Mouse (Mus musculus): Measurements from ENCODE around the gene Myo7a.
A peak's percentile ranks its signal among the peaks of the same experiment; 100 is the strongest.

Gene Myo7a

GRCm38 (mm10) chr7:98142247-98142646, 22.9 kb upstream of the Myo7a start:
- no peak for DNase-seq

- peak in 1 of 2 experiments; percentile 47 for DNase-seq
These were observed 21.9 kb upstream of the Myo7a start for GRCm38 (mm10) chr7:98141206-98141605.

GRCm38 (mm10) chr7:98140597-98140996, 21.3 kb upstream of the Myo7a start:
- DNase-seq: no peak

- no peak for DNase-seq
These were observed 19.9 kb upstream of the Myo7a start for GRCm38 (mm10) chr7:98139216-98139615.

- no peak for DNase-seq
These were observed 18.7 kb upstream of the Myo7a start for GRCm38 (mm10) chr7:98137995-98138394.

GRCm38 (mm10) chr7:98137583-98137982, 18.3 kb upstream of the Myo7a start:
- no peak for DNase-seq

GRCm38 (mm10) chr7:98131751-98132150, 12.4 kb upstream of the Myo7a start:
- no peak for DNase-seq

GRCm38 (mm10) chr7:98125473-98125872, 6.1 kb upstream of the Myo7a start:
- DNase-seq: peak in 1 of 2 experiments; percentile 47

- DNase-seq: no peak
These were observed 5.4 kb upstream of the Myo7a start for GRCm38 (mm10) chr7:98124701-98125100.

- DNase-seq: no peak
These were observed 2.3 kb upstream of the Myo7a start for GRCm38 (mm10) chr7:98121673-98122072.

- DNase-seq: no peak
These were observed 1.9 kb upstream of the Myo7a start for GRCm38 (mm10) chr7:98121241-98121640.

- peak; percentile 65 to 81 for DNase-seq
These were observed 1.0 kb upstream of the Myo7a start for GRCm38 (mm10) chr7:98120325-98120724.

GRCm38 (mm10) chr7:98119961-98120232, 573 bp upstream of the Myo7a start:
- no peak for DNase-seq

GRCm38 (mm10) chr7:98117012-98117660, 2.2 kb downstream of the Myo7a start:
- DNase-seq: peak; percentile 77 to 86

- no peak for DNase-seq
These were observed 4.7 kb downstream of the Myo7a start for GRCm38 (mm10) chr7:98114656-98115055.

- DNase-seq: no peak
These were observed 8.1 kb downstream of the Myo7a start for GRCm38 (mm10) chr7:98111233-98111632.

GRCm38 (mm10) chr7:98109771-98110170, 9.6 kb downstream of the Myo7a start:
- DNase-seq: no peak

- DNase-seq: no peak
These were observed 10.5 kb downstream of the Myo7a start for GRCm38 (mm10) chr7:98108636-98109430.

GRCm38 (mm10) chr7:98106272-98106671, 13.1 kb downstream of the Myo7a start:
- no peak for DNase-seq

- DNase-seq: peak; percentile 26 to 56
These were observed 14.6 kb downstream of the Myo7a start for GRCm38 (mm10) chr7:98104481-98105435.

GRCm38 (mm10) chr7:98103942-98104292, 15.4 kb downstream of the Myo7a start:
- DNase-seq: no peak

- peak; percentile 81 to 88 for DNase-seq
These were observed 16.1 kb downstream of the Myo7a start for GRCm38 (mm10) chr7:98103002-98103941.

All from lung, postnatal 4 days (tissue).